Mouse (Mus musculus) heart, embryonic 12.5 days (tissue): ENCODE results near the gene Irak1. TPM values are rescaled to one million over a fixed set of nuclear protein-coding genes. Genes with fewer than 3 reads are reported as not detected.

ENCODE experiments used
- ATAC-seq: fragments of 200-750 bp; cut with Nextera tagmentation; 2 replicates; pipeline ENCODE4 v1.8.0; 2017; ENCODE audit warnings: moderate TSS enrichment, moderate library complexity; ENCODE audit not compliant: insufficient number of reproducible peaks, low FRiP score
- H3K27ac ChIP-seq: fragments of 300-500 bp; sonication (generic); 2 replicates; pipeline ENCODE4 v1.5.1; 2016; ENCODE audit warnings: mild to moderate bottlenecking, moderate library complexity; ENCODE audit not compliant: poor library complexity, severe bottlenecking
- H3K27me3 ChIP-seq: fragments of 300-500 bp; sonication (generic); replicated peaks from 2 replicates; pipeline ENCODE4 v1.6.1; 2016; ENCODE audit warnings: mild to moderate bottlenecking, moderate library complexity
- H3K36me3 ChIP-seq: fragments of 300-500 bp; sonication (generic); 2 replicates; pipeline ENCODE4 v1.6.1; 2016; ENCODE audit warnings: mild to moderate bottlenecking, moderate library complexity
- H3K4me1 ChIP-seq: fragments of 300-500 bp; sonication (generic); replicated peaks from 2 replicates; pipeline ENCODE4 v1.6.1; 2016; ENCODE audit warnings: mild to moderate bottlenecking
- H3K4me2 ChIP-seq: fragments of 300-500 bp; sonication (generic); 2 replicates; pipeline ENCODE4 v1.6.1; 2016; ENCODE audit warnings: mild to moderate bottlenecking, moderate library complexity
- H3K4me3 ChIP-seq: fragments of 300-500 bp; sonication (generic); 2 replicates; pipeline ENCODE4 v1.5.1; 2016; ENCODE audit warnings: mild to moderate bottlenecking
- H3K9ac ChIP-seq: fragments of 300-500 bp; sonication (generic); 2 replicates; pipeline ENCODE4 v1.6.1; 2016; ENCODE audit warnings: mild to moderate bottlenecking, moderate library complexity
- H3K9me3 ChIP-seq: fragments of 300-500 bp; sonication (generic); replicated peaks from 2 replicates; pipeline ENCODE4 v1.6.1; 2016; ENCODE audit warnings: mild to moderate bottlenecking, moderate library complexity
- WGBS: fragments of 180-500 bp; shearing (Covaris S2); methylation state at CpG from one replicate; pipeline ENCODE4 v1.1.7; 2016; 5-methylcytosine and 5-hydroxymethylcytosine counted together
- polyA plus RNA-seq: library from polyadenylated mRNA; unstranded; fragments of >200 nt; fragmentation: Nextera tagmentation; extraction: Ambion mirVana; gene quantifications from 2 replicates; pipeline ENCODE4 v1.2.1, GENCODE M21; 2016

The Irak1 gene
- polyA plus RNA-seq, 1 experiment from 2014 or later = 58.4 TPM

GRCm38 (mm10) chrX:74001024-74001423 lies 22.7 kb downstream of the Irak1 start:
- H3K4me1 ChIP-seq = 0 out of 2 replicates have a peak, but pooled peaks cover 3% of the 10 kb centered on the region
- whole genome bisulfite sequencing = 63% methylated on average over 3 of the region's 3 CpGs
- H3K27me3 ChIP-seq = no peaks in the 10 kb centered on the region
- no peak for ATAC-seq
- H3K9ac ChIP-seq = no peak overlapping the region
- H3K4me3 ChIP-seq = no peak overlapping the region
- no peak overlapping the region for H3K27ac ChIP-seq
- H3K4me2 ChIP-seq = no peak overlapping the region
- no peaks in the 10 kb centered on the region for H3K36me3 ChIP-seq
- no peaks in the 10 kb centered on the region for H3K9me3 ChIP-seq

GRCm38 (mm10) chrX:73998911-73999869 lies 24.5 kb downstream of the Irak1 start:
- ATAC-seq = peak; percentile 82
- Histone ChIP-seq H3K27me3 (no peaks in the 10 kb centered on the region), H3K36me3 (no peaks in the 10 kb centered on the region), H3K9ac (no peak overlapping the region), H3K4me3 (no peak overlapping the region), H3K4me2 (peak overlapping the region; percentile 26; the same call in 1 of the 2 replicates), H3K9me3 (no peaks in the 10 kb centered on the region), H3K27ac (peak overlapping the region; percentile 51; the same call in 1 of the 2 replicates), H3K4me1 (0 out of 2 replicates have a peak, but pooled peaks cover 3% of the 10 kb centered on the region)
- WGBS = 24% methylated on average over 8 of the region's 8 CpGs

- Histone ChIP-seq H3K4me3 (no peak overlapping the region), H3K27ac (no peak overlapping the region), H3K9me3 (no peaks in the 10 kb centered on the region), H3K27me3 (no peaks in the 10 kb centered on the region), H3K4me1 (no peaks in the 10 kb centered on the region), H3K36me3 (no peaks in the 10 kb centered on the region), H3K9ac (no peak overlapping the region), H3K4me2 (no peak overlapping the region)
- no peak for ATAC-seq
- WGBS = 74% methylated on average over 1 of the region's 1 CpGs
Observed at GRCm38 (mm10) chrX:73977783-73978182, 45.9 kb downstream of the Irak1 start.

DNA sequence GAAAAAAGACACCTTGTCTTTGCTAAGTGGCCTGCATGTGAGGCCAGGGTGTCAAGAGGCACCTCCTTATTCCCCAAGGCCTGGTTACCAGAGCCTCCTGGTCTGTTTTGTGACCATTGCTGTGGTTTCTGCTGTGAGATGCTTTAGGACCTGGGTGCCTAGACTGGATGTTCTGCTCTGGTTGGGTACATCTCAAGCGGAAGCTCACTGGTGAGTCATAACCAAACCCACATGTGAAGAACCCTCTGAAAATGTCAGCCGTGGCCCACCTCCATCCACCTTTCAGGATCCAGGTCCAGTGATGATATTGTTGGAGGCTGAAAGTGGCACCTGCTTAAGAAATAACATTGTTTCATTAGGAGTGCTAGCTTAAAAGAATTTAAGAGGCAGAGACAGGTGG lies 47.4 kb downstream of the Irak1 start:
- H3K27ac ChIP-seq = no peak overlapping the region
- no peaks in the 10 kb centered on the region for H3K9me3 ChIP-seq
- H3K27me3 ChIP-seq = no peaks in the 10 kb centered on the region
- 93% methylated on average over 2 of the region's 2 CpGs for WGBS
- ATAC-seq = no peak
- H3K36me3 ChIP-seq = no peaks in the 10 kb centered on the region
- no peak overlapping the region for H3K4me2 ChIP-seq
- no peaks in the 10 kb centered on the region for H3K4me1 ChIP-seq
- H3K9ac ChIP-seq = no peak overlapping the region
- H3K4me3 ChIP-seq = no peak overlapping the region

GRCm38 (mm10) chrX:73972774-73973173 lies 50.9 kb downstream of the Irak1 start:
- no peak for ATAC-seq
- no peaks in the 10 kb centered on the region for H3K36me3 ChIP-seq
- H3K9ac ChIP-seq = no peak overlapping the region
- WGBS = 60% methylated on average over 4 of the region's 4 CpGs
- H3K4me3 ChIP-seq = no peak overlapping the region
- no peak overlapping the region for H3K4me2 ChIP-seq
- H3K27ac ChIP-seq = no peak overlapping the region
- H3K9me3 ChIP-seq = no peaks in the 10 kb centered on the region
- H3K27me3 ChIP-seq = no peaks in the 10 kb centered on the region
- no peaks in the 10 kb centered on the region for H3K4me1 ChIP-seq

DNA sequence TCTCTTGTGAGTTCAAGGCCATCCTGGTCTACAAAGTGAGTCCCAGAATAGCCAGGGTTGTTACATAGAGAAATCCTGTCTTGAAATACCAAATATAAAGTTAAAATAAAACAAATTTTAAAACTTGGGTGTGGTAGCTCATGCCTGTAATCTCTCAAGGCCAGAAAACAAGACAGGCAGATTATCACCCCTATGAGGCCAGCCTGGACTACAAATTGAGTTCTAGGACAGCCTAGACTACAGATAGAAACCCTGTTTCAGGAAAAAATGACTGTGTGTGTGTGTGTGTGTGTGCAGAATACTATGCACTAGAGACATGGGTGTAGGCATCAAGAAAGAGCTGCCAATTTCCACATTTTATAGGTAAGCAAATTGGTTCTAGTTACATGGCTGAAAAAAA lies 52.9 kb downstream of the Irak1 start:
- H3K4me3 ChIP-seq = no peak overlapping the region
- no peaks in the 10 kb centered on the region for H3K4me1 ChIP-seq
- H3K9ac ChIP-seq = no peak overlapping the region
- H3K36me3 ChIP-seq = no peaks in the 10 kb centered on the region
- ATAC-seq = no peak
- peaks cover 6% of the 10 kb centered on the region; the same call in 1 of the 2 replicates for H3K27me3 ChIP-seq
- no peaks in the 10 kb centered on the region for H3K9me3 ChIP-seq
- H3K4me2 ChIP-seq = no peak overlapping the region
- H3K27ac ChIP-seq = no peak overlapping the region

GRCm38 (mm10) chrX:73969729-73970128 lies 54.0 kb downstream of the Irak1 start:
- Histone ChIP-seq H3K4me1 (peaks cover under 1% of the 10 kb centered on the region), H3K36me3 (no peaks in the 10 kb centered on the region), H3K27ac (no peak overlapping the region), H3K27me3 (peaks cover 6% of the 10 kb centered on the region; the same call in 1 of the 2 replicates), H3K4me2 (no peak overlapping the region), H3K9me3 (no peaks in the 10 kb centered on the region), H3K9ac (no peak overlapping the region), H3K4me3 (no peak overlapping the region)
- no peak for ATAC-seq
- WGBS = 69% methylated on average over 2 of the region's 2 CpGs

- Histone ChIP-seq H3K4me2 (no peak overlapping the region), H3K4me3 (no peak overlapping the region), H3K27me3 (peaks cover 6% of the 10 kb centered on the region; the same call in 1 of the 2 replicates), H3K36me3 (no peaks in the 10 kb centered on the region), H3K9me3 (no peaks in the 10 kb centered on the region), H3K27ac (no peak overlapping the region), H3K4me1 (peaks cover 6% of the 10 kb centered on the region), H3K9ac (no peak overlapping the region)
- 70% methylated on average over 1 of the region's 1 CpGs for WGBS
- ATAC-seq = no peak
Observed at GRCm38 (mm10) chrX:73969167-73969566, 54.6 kb downstream of the Irak1 start.

DNA sequence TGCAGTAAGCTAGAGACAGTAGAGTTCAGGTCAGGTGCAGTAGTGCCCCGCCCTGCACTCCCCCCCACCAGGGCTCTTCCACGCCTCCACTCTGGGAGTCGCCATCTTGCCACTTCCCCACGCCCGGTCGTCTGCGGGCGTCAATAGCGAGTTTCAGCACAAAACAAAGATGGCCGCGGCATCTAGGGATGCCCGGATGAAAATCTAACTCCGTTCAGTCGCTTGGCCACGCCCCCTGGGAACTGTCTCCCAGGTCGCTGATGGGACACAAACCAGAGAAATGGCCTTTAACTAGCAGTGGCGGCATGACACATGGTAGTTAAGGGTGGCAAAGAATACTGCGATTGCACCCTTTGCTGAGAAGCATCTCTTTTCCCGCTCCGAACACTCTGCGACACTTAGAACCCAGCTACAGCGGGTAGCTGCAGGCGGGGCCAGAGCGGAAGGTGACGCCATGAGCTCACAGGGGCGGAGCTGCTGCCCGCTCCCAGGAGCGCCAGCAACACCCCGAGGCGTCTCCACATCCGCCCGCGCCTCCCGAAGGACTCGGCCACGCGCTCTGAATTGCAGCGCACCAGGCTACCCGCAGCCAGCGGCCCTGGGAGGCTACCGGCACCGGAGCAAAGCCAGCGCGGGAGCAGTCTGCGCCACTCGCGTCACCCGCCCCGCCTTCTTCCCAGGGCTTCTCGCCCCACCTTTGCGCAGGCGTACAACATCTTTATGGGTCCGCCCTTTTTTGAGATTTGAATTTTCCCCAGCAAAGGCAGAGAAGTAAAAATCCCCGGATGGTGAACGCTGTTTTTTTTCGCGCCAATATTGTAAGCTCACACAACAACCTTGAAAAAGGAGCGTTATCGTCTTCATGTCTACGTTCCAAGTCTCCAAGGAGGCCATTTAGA lies 56.3 kb downstream of the Irak1 start:
- H3K27ac ChIP-seq = peak overlapping the region; percentile 98
- 12% methylated on average over 60 of the region's 60 CpGs for WGBS
- peak overlapping the region; percentile 87 for H3K9ac ChIP-seq
- peaks cover 6% of the 10 kb centered on the region; the same call in 1 of the 2 replicates for H3K27me3 ChIP-seq
- no peaks in the 10 kb centered on the region for H3K9me3 ChIP-seq
- H3K36me3 ChIP-seq = 0 out of 2 replicates have a peak, but pooled peaks cover under 1% of the 10 kb centered on the region
- H3K4me3 ChIP-seq = peak overlapping the region; percentile 66
- H3K4me2 ChIP-seq = peak overlapping the region; percentile 59
- peaks cover 22% of the 10 kb centered on the region for H3K4me1 ChIP-seq
- ATAC-seq = peak; percentile 87

- peaks cover 7% of the 10 kb centered on the region for H3K36me3 ChIP-seq
- H3K27ac ChIP-seq = peak within 1 kb of the TSS; percentile 98
- WGBS = 15% methylated on average over 58 of the region's 58 CpGs
- H3K4me2 ChIP-seq = peak within 1 kb of the TSS; percentile 77
- H3K27me3 ChIP-seq = peaks cover 6% of the 10 kb centered on the region; the same call in 1 of the 2 replicates
- ATAC-seq = peak; percentile 78
- no peaks in the 10 kb centered on the region for H3K9me3 ChIP-seq
- peak within 1 kb of the TSS; percentile 66 for H3K4me3 ChIP-seq
- peak within 1 kb of the TSS; percentile 87 for H3K9ac ChIP-seq
- peaks cover 22% of the 10 kb centered on the region for H3K4me1 ChIP-seq
Observed at GRCm38 (mm10) chrX:73966248-73967176, 57.2 kb downstream of the Irak1 start, which contains the start of gene Hcfc1. Gene Hcfc1 (minus strand): TSS chrX:73966357.
